Mouse (Mus musculus) liver, postnatal 0 days (tissue): Measurements from ENCODE around the gene Ntsr1. TPM values are rescaled to one million over a fixed set of nuclear protein-coding genes. Genes with fewer than 3 reads are reported as not detected.
A peak's percentile ranks its signal among the peaks of the same experiment; 100 is the strongest.

Experiments
- ATAC-seq: fragments of 200-750 bp; cut with Nextera tagmentation; 2 replicates; pipeline ENCODE4 v1.8.0; 2017; ENCODE audit warnings: mild to moderate bottlenecking, moderate library complexity
- DNase-seq: peaks from one replicate; pipeline ENCODE4 v3.0.0-alpha.2; 2016
- H3K27ac ChIP-seq: fragments of 300-500 bp; sonication (generic); 2 replicates; pipeline ENCODE4 v1.5.1; 2014; ENCODE audit warnings: antibody characterized with exemption, moderate library complexity, mild to moderate bottlenecking, low read depth
- H3K27me3 ChIP-seq: fragments of 300-500 bp; sonication (generic); 2 replicates; pipeline ENCODE4 v1.6.1; 2014; ENCODE audit warnings: low read length, control low read depth, mixed read lengths; ENCODE audit not compliant: insufficient read depth
- H3K36me3 ChIP-seq: fragments of 300-500 bp; sonication (generic); replicated peaks from 2 replicates; pipeline ENCODE4 v1.6.1; 2014; ENCODE audit warnings: mild to moderate bottlenecking, control low read depth, low read length, moderate library complexity, mixed read lengths; ENCODE audit not compliant: insufficient read depth
- H3K4me1 ChIP-seq: fragments of 300-500 bp; sonication (generic); 2 replicates; pipeline ENCODE4 v1.6.1; 2014; ENCODE audit warnings: antibody characterized with exemption, mild to moderate bottlenecking, control low read depth; ENCODE audit not compliant: insufficient read depth
- H3K4me2 ChIP-seq: fragments of 300-500 bp; sonication (generic); 2 replicates; pipeline ENCODE4 v1.6.1; 2014; ENCODE audit warnings: low read depth, mild to moderate bottlenecking, low read length, moderate library complexity, mixed read lengths
- H3K4me3 ChIP-seq: fragments of 300-500 bp; sonication (generic); 2 replicates; pipeline ENCODE4 v1.5.1; 2014; ENCODE audit warnings: low read depth, low read length
- H3K9ac ChIP-seq: fragments of 300-500 bp; sonication (generic); replicated peaks from 2 replicates; pipeline ENCODE4 v1.6.1; 2014; ENCODE audit warnings: mild to moderate bottlenecking, moderate library complexity
- H3K9me3 ChIP-seq: fragments of 300-500 bp; sonication (generic); 2 replicates; pipeline ENCODE4 v1.6.1; 2016; ENCODE audit warnings: mild to moderate bottlenecking, control low read depth, low read length, mixed read lengths
- CTCF ChIP-seq: sonication (generic); IDR thresholded peaks from 2 replicates; pipeline ENCODE4 v1.5.1; 2016; ENCODE audit warnings: antibody characterized with exemption, low read depth
- EP300 ChIP-seq: IDR thresholded peaks from 2 replicates; pipeline ENCODE4 v1.6.1; 2016; ENCODE audit warnings: antibody characterized with exemption, low read depth, mild to moderate bottlenecking
- WGBS: fragments of 180-500 bp; shearing (Covaris S2); extraction: QIAGEN DNeasy Blood & Tissue Kit; methylation state at CpG from one replicate; pipeline ENCODE4 v1.1.7; 2014; ENCODE audit not compliant: insufficient replicate concordance; 5-methylcytosine and 5-hydroxymethylcytosine counted together
- polyA plus RNA-seq: library from polyadenylated mRNA; unstranded; fragments of >200 nt; fragmentation: Nextera tagmentation; extraction: Ambion mirVana; gene quantifications from 2 replicates; pipeline ENCODE4 v1.2.1, GENCODE M21; 2015

Gene Ntsr1
- polyA plus RNA-seq, 1 experiment from 2014 or later, result not detected

DNA sequence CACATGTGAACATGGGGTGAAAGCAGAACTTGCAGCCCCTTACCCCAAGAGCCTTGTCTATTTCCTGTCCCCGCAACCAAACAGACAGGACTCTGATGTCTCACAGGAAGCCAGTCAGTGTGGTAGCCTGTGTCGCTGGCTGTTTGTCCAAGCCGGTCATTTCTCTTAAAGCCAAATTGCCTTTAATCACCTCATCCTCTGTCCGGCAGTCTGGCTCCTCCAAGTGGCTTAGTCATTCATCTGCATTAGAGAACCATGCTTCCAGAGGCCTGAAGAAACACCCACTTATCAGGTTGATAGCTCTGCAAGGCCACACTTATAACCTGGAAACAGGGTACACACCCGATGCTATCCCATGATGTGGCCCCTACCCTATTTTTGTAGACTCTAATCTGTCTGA, 62.4 kb downstream of the Ntsr1 start:
- ATAC-seq, result no peak
- H3K4me2 ChIP-seq, result no peak overlapping the region
- WGBS, result 34% methylated on average over 5 of the region's 5 CpGs

DNA sequence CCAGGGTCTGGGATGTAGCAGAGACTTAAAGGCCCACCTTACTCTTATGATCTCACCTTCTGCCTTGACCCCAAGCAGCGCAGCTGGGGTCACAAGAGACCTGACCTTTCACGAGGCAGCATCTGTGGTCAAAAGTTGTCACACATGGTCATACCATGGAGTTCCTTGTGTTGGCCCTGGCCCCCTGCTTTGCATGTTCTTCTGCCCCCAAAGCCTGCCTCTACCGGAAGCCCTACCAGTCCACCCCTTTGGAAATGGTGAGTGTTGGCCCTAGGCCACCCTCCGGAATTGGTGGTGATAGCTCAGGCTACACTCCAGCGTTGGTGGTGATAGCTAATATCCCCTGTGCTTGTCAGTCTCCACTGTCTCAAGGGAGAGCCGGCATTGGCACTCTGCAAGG, 63.5 kb downstream of the Ntsr1 start:
- no peaks in the 10 kb centered on the region for H3K4me1 ChIP-seq
- H3K36me3 ChIP-seq, result no peaks in the 10 kb centered on the region
- 66% methylated on average over 6 of the region's 6 CpGs for WGBS
- no peak overlapping the region for H3K9ac ChIP-seq
- ATAC-seq (no peak), DNase-seq (no peak)
- H3K4me3 ChIP-seq, result no peak overlapping the region
- no peak overlapping the region for H3K27ac ChIP-seq
- H3K9me3 ChIP-seq, result no peaks in the 10 kb centered on the region
- TF ChIP-seq EP300 (no peak), CTCF (no peak)
- H3K27me3 ChIP-seq, result 0 out of 2 replicates have a peak, but pooled peaks cover 4% of the 10 kb centered on the region
- H3K4me2 ChIP-seq, result no peak overlapping the region

More for the DNA sequence above, 62.4 kb downstream of the Ntsr1 start:
- Histone ChIP-seq H3K9me3 (no peaks in the 10 kb centered on the region), H3K36me3 (no peaks in the 10 kb centered on the region), H3K9ac (no peak overlapping the region), H3K4me3 (no peak overlapping the region), H3K27ac (no peak overlapping the region), H3K4me1 (no peaks in the 10 kb centered on the region), H3K27me3 (0 out of 2 replicates have a peak, but pooled peaks cover 2% of the 10 kb centered on the region)
- TF ChIP-seq EP300 (no peak), CTCF (no peak)
- DNase-seq, result no peak

DNA sequence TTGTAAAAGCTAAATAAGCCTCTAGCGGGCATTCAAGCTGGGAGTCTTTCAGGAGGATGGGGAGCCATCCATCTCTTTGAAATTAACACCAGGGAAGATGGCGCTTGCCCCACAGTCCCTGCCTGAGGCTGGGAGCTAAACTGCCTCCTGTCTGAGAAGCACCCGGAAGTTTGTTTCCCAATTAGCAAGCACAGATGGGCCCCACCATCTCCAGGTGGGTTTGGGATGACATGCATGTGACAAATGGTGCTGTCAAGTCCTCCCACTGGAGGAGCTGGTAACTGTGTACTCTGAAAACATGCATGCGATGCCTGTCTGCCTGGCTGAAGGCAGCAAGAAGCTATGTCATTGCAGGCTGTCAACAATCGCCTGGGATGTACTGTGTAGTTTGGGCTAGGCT, 64.1 kb downstream of the Ntsr1 start:
- H3K27ac ChIP-seq, result no peak overlapping the region
- no peaks in the 10 kb centered on the region for H3K36me3 ChIP-seq
- DNase-seq, result no peak
- H3K4me1 ChIP-seq, result no peaks in the 10 kb centered on the region
- TF ChIP-seq CTCF, result no peak
- no peak for TF ChIP-seq EP300
- 0 out of 2 replicates have a peak, but pooled peaks cover 4% of the 10 kb centered on the region for H3K27me3 ChIP-seq
- H3K4me2 ChIP-seq, result no peak overlapping the region
- no peaks in the 10 kb centered on the region for H3K9me3 ChIP-seq
- 43% methylated on average over 5 of the region's 5 CpGs for WGBS
- no peak overlapping the region for H3K4me3 ChIP-seq
- no peak for ATAC-seq
- H3K9ac ChIP-seq, result no peak overlapping the region

DNA sequence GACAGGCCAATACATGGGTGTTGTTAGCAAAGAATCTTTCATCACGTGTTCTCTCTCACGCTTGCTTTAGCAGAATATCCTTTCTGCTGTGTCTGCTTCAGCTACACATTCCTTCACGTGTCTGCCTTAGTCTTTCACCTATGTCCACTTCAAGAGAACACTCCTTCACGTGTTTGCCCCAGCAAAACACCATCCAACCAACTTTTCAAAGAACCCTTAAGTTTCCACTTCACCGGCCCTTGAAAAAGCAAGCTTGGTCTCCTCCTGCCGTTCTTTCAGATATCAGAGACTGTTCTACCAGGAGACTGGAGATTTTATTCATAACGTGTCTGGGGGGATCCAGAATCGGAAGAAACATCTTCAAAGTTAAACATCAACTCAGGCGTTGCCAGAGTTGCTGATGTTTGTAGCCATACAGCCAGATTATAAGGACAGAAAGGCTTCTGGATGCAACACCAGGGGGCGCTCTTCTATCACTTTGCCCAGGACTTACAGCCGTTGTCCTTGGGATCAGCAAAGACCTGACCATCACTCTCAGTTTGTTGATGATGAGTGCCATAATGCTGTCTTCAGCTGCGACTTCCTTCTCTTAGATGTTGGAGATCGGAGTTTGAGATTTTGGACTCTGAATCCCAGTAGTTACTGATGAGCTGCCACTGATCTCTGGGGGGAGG, 66.6 kb downstream of the Ntsr1 start:
- peak; percentile 84 for DNase-seq
- TF ChIP-seq EP300 (no peak), CTCF (peak; percentile 92)
- no peak for ATAC-seq
- no peak overlapping the region for H3K9ac ChIP-seq
- no peaks in the 10 kb centered on the region for H3K36me3 ChIP-seq
- H3K4me3 ChIP-seq, result no peak overlapping the region
- no peak overlapping the region for H3K27ac ChIP-seq
- 34% methylated on average over 13 of the region's 13 CpGs for WGBS
- no peak overlapping the region for H3K4me2 ChIP-seq
- 0 out of 2 replicates have a peak, but pooled peaks cover 6% of the 10 kb centered on the region for H3K27me3 ChIP-seq
- H3K9me3 ChIP-seq, result no peaks in the 10 kb centered on the region
- H3K4me1 ChIP-seq, result no peaks in the 10 kb centered on the region

DNA sequence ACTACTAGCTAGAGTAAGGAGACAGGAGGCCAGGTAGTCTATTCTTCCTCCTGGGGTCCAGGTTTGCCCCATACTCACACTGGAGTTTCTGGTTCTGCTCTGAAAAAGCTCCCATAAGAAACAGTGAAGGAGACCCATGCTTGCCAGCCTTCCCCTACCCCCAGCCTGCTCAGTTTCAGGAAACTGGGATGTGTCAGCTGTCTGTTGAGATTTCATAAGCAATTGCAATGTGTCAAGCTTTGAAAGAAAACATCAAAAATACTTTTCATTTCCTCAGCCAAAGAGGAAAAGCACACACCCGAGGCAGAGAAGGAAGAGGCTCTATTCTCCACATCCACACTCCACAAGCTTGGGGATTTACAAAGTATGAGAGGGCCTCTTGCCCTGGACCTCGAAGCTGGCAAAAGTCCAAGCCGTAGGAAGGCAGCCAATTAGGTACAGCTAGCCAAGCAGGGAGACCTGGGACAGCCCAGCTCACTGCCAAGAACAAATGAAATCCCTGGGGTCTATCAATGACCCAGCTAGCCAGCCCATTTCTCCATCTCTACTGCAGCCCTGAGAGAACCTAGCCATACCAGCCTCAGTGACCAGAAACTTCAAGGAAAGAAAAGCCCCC, 69.4 kb downstream of the Ntsr1 start:
- Histone ChIP-seq H3K4me3 (no peak overlapping the region), H3K4me1 (no peaks in the 10 kb centered on the region), H3K36me3 (no peaks in the 10 kb centered on the region), H3K9me3 (no peaks in the 10 kb centered on the region), H3K27me3 (0 out of 2 replicates have a peak, but pooled peaks cover 6% of the 10 kb centered on the region), H3K9ac (peak overlapping the region; percentile 9; the same call in 1 of the 2 replicates), H3K27ac (no peak overlapping the region), H3K4me2 (no peak overlapping the region)
- DNase-seq (peak; percentile 44), ATAC-seq (no peak)
- TF ChIP-seq EP300 (no peak), CTCF (no peak)
- 34% methylated on average over 3 of the region's 3 CpGs for WGBS

DNA sequence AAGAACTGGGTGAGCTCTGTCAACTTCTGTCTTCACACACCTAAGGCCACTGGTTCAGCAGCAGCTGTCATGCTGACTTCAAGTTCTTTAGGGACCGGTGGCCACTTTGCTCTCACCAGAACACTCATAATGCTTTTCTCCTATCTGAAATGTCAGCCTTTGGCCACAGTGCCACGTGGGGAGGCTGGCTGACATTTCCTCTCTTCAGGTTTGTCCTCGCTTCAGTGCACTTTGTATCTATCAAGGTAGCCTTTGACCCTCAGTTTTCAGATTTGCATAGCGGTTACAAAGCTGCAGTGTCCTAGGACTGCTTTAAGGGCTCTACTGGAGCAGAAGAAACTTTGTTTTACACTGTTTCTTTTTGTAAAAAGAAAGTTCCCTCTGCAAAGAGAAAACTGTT, 76.7 kb downstream of the Ntsr1 start:
- TF ChIP-seq CTCF, result no peak
- TF ChIP-seq EP300, result no peak
- H3K9ac ChIP-seq, result no peak overlapping the region
- no peak overlapping the region for H3K4me2 ChIP-seq
- peak; percentile 74 for ATAC-seq
- H3K36me3 ChIP-seq, result no peaks in the 10 kb centered on the region
- WGBS, result 37% methylated on average over 4 of the region's 4 CpGs
- H3K27me3 ChIP-seq, result no peaks in the 10 kb centered on the region
- no peak for DNase-seq
- no peaks in the 10 kb centered on the region for H3K9me3 ChIP-seq
- no peak overlapping the region for H3K4me3 ChIP-seq
- H3K27ac ChIP-seq, result no peak overlapping the region
- no peaks in the 10 kb centered on the region for H3K4me1 ChIP-seq
